Mouse (Mus musculus) ES-E14 (cell line): ENCODE data around the gene Cbfa2t3.

Experiments
- HCFC1 ChIP-seq: IDR thresholded peaks from 2 replicates; pipeline ENCODE4 v1.6.1; 2012; ENCODE audit warnings: low read length, inconsistent platforms, borderline replicate concordance; ENCODE audit not compliant: insufficient read depth
- MAFK ChIP-seq: IDR thresholded peaks from 2 replicates; pipeline ENCODE4 v1.6.1; 2014; ENCODE audit warnings: mild to moderate bottlenecking, low read depth, low read length, inconsistent platforms; ENCODE audit not compliant: insufficient read depth
- ZC3H11A ChIP-seq: IDR thresholded peaks from 2 replicates; pipeline ENCODE4 v1.6.1; 2012; ENCODE audit warnings: low read depth, mild to moderate bottlenecking, inconsistent platforms, low read length, borderline replicate concordance
- ZNF384 ChIP-seq: IDR thresholded peaks from 2 replicates; pipeline ENCODE4 v1.6.1; 2012; ENCODE audit warnings: low read depth, low read length, inconsistent platforms

GRCm38 (mm10) chr8:122700628-122701027 lies 1.7 kb upstream of the Cbfa2t3 start:
- TF ChIP-seq MAFK (no peak), HCFC1 (no peak), ZNF384 (no peak), ZC3H11A (no peak)
